Mouse (Mus musculus) lung, postnatal 0 days (tissue): ENCODE measurements around the gene Bag5.

ENCODE experiments used
- CTCF ChIP-seq: IDR thresholded peaks from 2 replicates; pipeline ENCODE4 v1.5.1; 2016; ENCODE audit warnings: antibody characterized with exemption, mild to moderate bottlenecking
- EP300 ChIP-seq: IDR thresholded peaks from 2 replicates; pipeline ENCODE4 v1.6.1; 2016; ENCODE audit warnings: antibody characterized with exemption, mild to moderate bottlenecking, control low read depth

DNA sequence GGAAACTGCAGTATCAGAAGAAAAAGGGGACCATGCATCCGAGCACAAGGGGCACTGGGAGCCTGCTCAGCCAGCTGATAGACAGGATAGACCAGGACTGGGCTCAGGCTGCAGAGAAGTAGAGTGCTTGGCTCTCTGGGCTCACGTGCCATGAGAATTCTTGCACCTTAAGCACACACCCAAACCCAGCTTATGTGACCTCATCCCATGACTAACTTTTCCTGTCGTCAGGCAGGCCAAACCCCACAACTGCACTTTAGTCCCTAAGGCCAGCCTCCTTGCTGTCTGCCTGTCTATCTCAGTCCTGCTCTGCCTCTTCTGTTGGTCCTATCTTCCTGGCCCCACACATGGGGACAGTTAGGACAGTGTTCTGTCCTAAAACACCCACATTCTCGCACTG, 15.3 kb downstream of the Bag5 start:
- no peak for TF ChIP-seq CTCF
- no peak for TF ChIP-seq EP300
